ENCODE assay signal across 8 mouse cellular contexts in genomic region chr11:68384592-68385020, GRCm38 (mm10). TPM values are rescaled to one million over a fixed set of nuclear protein-coding genes. Genes with fewer than 3 reads are reported as not detected.
A peak's percentile ranks its signal among the peaks of the same experiment; 100 is the strongest.
DNase-seq lines count a peak whose midpoint lies in the region; ATAC-seq and TF ChIP-seq lines count a peak whose summit lies in the region.

No protein-coding gene starts in this region.

- H3K9ac ChIP-seq in kidney, postnatal 0 days (ENCODE audit: low read depth, low read length) = peak overlapping the region; percentile 48; the same call in 1 of the 2 replicates
- peak overlapping the region; percentile 79 for H3K9ac ChIP-seq in hindbrain, embryonic 12.5 days
- peak overlapping the region; percentile 80 for H3K9ac ChIP-seq in midbrain, embryonic 13.5 days (replicated peaks)

- H3K4me3 ChIP-seq in kidney, postnatal 0 days (replicated peaks; ENCODE audit: low read depth, low read length) = peak overlapping the region; percentile 62
- H3K4me3 ChIP-seq in hindbrain, embryonic 12.5 days = peak overlapping the region; percentile 61
- peak overlapping the region; percentile 52 for H3K4me3 ChIP-seq in midbrain, embryonic 13.5 days (replicated peaks)

- no peak for TF ChIP-seq CTCF in kidney, postnatal 0 days (IDR thresholded peaks at IDR 0.05; ENCODE audit: low read depth)

- H3K27ac ChIP-seq in kidney, postnatal 0 days = no peak overlapping the region
- H3K27ac ChIP-seq in hindbrain, embryonic 12.5 days = peak overlapping the region; percentile 90
- peak overlapping the region; percentile 48; the same call in 1 of the 2 replicates for H3K27ac ChIP-seq in midbrain, embryonic 13.5 days

- H3K27me3 ChIP-seq in kidney, postnatal 0 days (ENCODE audit: insufficient read depth, low read length) = peaks cover 33% of the 10 kb centered on the region
- H3K27me3 ChIP-seq in hindbrain, embryonic 12.5 days = peaks cover 84% of the 10 kb centered on the region
- H3K27me3 ChIP-seq in midbrain, embryonic 13.5 days = peaks cover 94% of the 10 kb centered on the region

- H3K4me1 ChIP-seq in kidney, postnatal 0 days (replicated peaks; ENCODE audit: insufficient read depth, low read length) = peaks cover 21% of the 10 kb centered on the region
- H3K4me1 ChIP-seq in hindbrain, embryonic 12.5 days = peaks cover 49% of the 10 kb centered on the region
- H3K4me1 ChIP-seq in midbrain, embryonic 13.5 days (replicated peaks) = peaks cover 56% of the 10 kb centered on the region

- DNase-seq in kidney, postnatal 0 days (ENCODE audit: low spot score) = no peak
- DNase-seq in kidney, adult 11 months = no peak
- DNase-seq in embryo, embryonic 11 days = peak; percentile 63
- DNase-seq in gastrocnemius, adult 8-10 months (ENCODE audit: low spot score in 2 of 2) = no peak
- DNase-seq in adrenal gland, postnatal 36 days = no peak

- WGBS in kidney, postnatal 0 days = under 1% methylated on average over 27 of the region's 27 CpGs
- under 1% methylated on average over 27 of the region's 27 CpGs for WGBS in hindbrain, embryonic 12.5 days
- 0% methylated on average over 27 of the region's 27 CpGs for WGBS in midbrain, embryonic 13.5 days

- H3K36me3 ChIP-seq in kidney, postnatal 0 days (ENCODE audit: insufficient read depth, low read length) = no peaks in the 10 kb centered on the region
- H3K36me3 ChIP-seq in hindbrain, embryonic 12.5 days = no peaks in the 10 kb centered on the region
- no peaks in the 10 kb centered on the region for H3K36me3 ChIP-seq in midbrain, embryonic 13.5 days

- H3K4me2 ChIP-seq in kidney, postnatal 0 days (ENCODE audit: low read length) = peak overlapping the region; percentile 98
- H3K4me2 ChIP-seq in hindbrain, embryonic 12.5 days (replicated peaks) = peak overlapping the region; percentile 82
- H3K4me2 ChIP-seq in midbrain, embryonic 13.5 days (replicated peaks) = peak overlapping the region; percentile 94

- H3K9me3 ChIP-seq in kidney, postnatal 0 days (replicated peaks; ENCODE audit: low read length) = no peaks in the 10 kb centered on the region
- no peaks in the 10 kb centered on the region for H3K9me3 ChIP-seq in hindbrain, embryonic 12.5 days (replicated peaks)
- H3K9me3 ChIP-seq in midbrain, embryonic 13.5 days = no peaks in the 10 kb centered on the region

- ATAC-seq in kidney, postnatal 0 days (replicated peaks; ENCODE audit: low FRiP score, low read depth) = no peak
- ATAC-seq in hindbrain, embryonic 12.5 days (ENCODE audit: low FRiP score) = 0 out of 2 replicates have a peak, but pooled peaks have one; percentile 8
- ATAC-seq in midbrain, embryonic 13.5 days = 0 out of 2 replicates have a peak, but pooled peaks have one; percentile 1
- ATAC-seq in frontal cortex, adult (ENCODE audit: low TSS enrichment) = no peak

RNA-seq across cellular contexts. Expression of gene Ntn1, which starts 16.0 kb away (rescaled TPM):
- polyA plus RNA-seq in kidney, postnatal 0 days (2015; fragmentation: Nextera tagmentation; extraction: Ambion mirVana) = 11.0 and 11.8 TPM in 2 replicates
- 50.9 and 58.7 TPM in 2 replicates for polyA plus RNA-seq in hindbrain, embryonic 12.5 days (2016; fragmentation: Nextera tagmentation; extraction: Ambion mirVana)
- 17.3 and 31.0 TPM in 2 replicates for polyA plus RNA-seq in midbrain, embryonic 13.5 days (2015; fragmentation: Nextera tagmentation; extraction: Ambion mirVana)
- 1 to 10 TPM; 2.7 to 6.6 (median 4.9) TPM for total RNA-seq in gastrocnemius, adult 8-10 months (2022)
- 10 to 100 TPM; 10.3 TPM for total RNA-seq in adrenal gland, postnatal 36 days (2021)

RNA-seq across cellular contexts. Expression of gene Pik3r5, which starts 47.3 kb away (rescaled TPM):
- 0.21 and 0.23 TPM in 2 replicates for polyA plus RNA-seq in kidney, postnatal 0 days (2015; fragmentation: Nextera tagmentation; extraction: Ambion mirVana)
- polyA plus RNA-seq in hindbrain, embryonic 12.5 days (2016; fragmentation: Nextera tagmentation; extraction: Ambion mirVana) = 0.81 and 1.0 TPM in 2 replicates
- polyA plus RNA-seq in midbrain, embryonic 13.5 days (2015; fragmentation: Nextera tagmentation; extraction: Ambion mirVana) = 0.24 and 0.50 TPM in 2 replicates
- under 1 TPM; 0.22 to 0.56 (median 0.43) TPM for total RNA-seq in gastrocnemius, adult 8-10 months (2022)
- total RNA-seq in adrenal gland, postnatal 36 days (2021) = 1 to 10 TPM in 1 of 2 experiments, under 1 TPM in 1; 0.95 to 2.5 TPM

Comparison
In these comparisons a context has a peak if more than half of its experiments do, and no peak if none do; other contexts are left out.
1. ATAC-seq: peak in hindbrain, embryonic 12.5 days (single experiment) and midbrain, embryonic 13.5 days (single experiment); none in kidney, postnatal 0 days (single experiment) and frontal cortex, adult (single experiment).
2. Peak in every context shown above with its lines, with median percentiles within 50 percentile points of each other: H3K4me2 ChIP-seq, H3K4me3 ChIP-seq and H3K9ac ChIP-seq.